Mouse (Mus musculus) liver, embryonic 14.5 days (tissue): ENCODE measurements around the gene Spag9. TPM values are rescaled to one million over a fixed set of nuclear protein-coding genes. Genes with fewer than 3 reads are reported as not detected.

ENCODE experiments used
- ATAC-seq: fragments of 200-750 bp; cut with Nextera tagmentation; 2 replicates; pipeline ENCODE4 v1.8.0; 2017; ENCODE audit warnings: moderate number of reproducible peaks, mild to moderate bottlenecking, moderate library complexity; ENCODE audit not compliant: insufficient read depth
- DNase-seq, 3 experiments: peaks; one replicate each; pipeline ENCODE4 v3.0.0-alpha.2; 2012 to 2013; ENCODE audit warnings: low read depth in 3 of 3, low spot score in 3 of 3
- H3K27ac ChIP-seq: fragments of 300-500 bp; sonication (generic); 2 replicates; pipeline ENCODE4 v1.5.1; 2014; ENCODE audit warnings: moderate library complexity, mild to moderate bottlenecking, control low read depth, inconsistent platforms
- H3K27me3 ChIP-seq: fragments of 300-500 bp; sonication (generic); 2 replicates; pipeline ENCODE4 v1.6.1; 2014; ENCODE audit warnings: mild to moderate bottlenecking, low read length, moderate library complexity; ENCODE audit not compliant: control insufficient read depth, insufficient read depth
- H3K36me3 ChIP-seq: fragments of 300-500 bp; sonication (generic); replicated peaks from 2 replicates; pipeline ENCODE4 v1.6.1; 2014; ENCODE audit warnings: low read depth; ENCODE audit not compliant: control insufficient read depth, insufficient read depth
- H3K4me1 ChIP-seq, 2 experiments: fragments of 200-500 bp in 1 of 2; fragments of 300-500 bp in 1 of 2; sonication (generic) in 1 of 2; replicated peaks; 2 replicates each; pipeline ENCODE4 v1.6.1; 2012 to 2014; ENCODE audit warnings: antibody characterized with exemption in 1 of 2, inconsistent platforms in 1 of 2, low read length in 1 of 2; ENCODE audit not compliant: control insufficient read depth in 2 of 2, insufficient read depth in 2 of 2
- H3K4me2 ChIP-seq: fragments of 300-500 bp; sonication (generic); 2 replicates; pipeline ENCODE4 v1.6.1; 2014; ENCODE audit warnings: low read depth, mild to moderate bottlenecking, control low read depth, moderate library complexity
- H3K4me3 ChIP-seq, 2 experiments: fragments of 200-500 bp in 1 of 2; fragments of 300-500 bp in 1 of 2; sonication (generic) in 1 of 2; 2 replicates each; pipeline ENCODE4 v1.5.1; 2012 to 2014; ENCODE audit warnings: low read depth in 2 of 2, low read length in 2 of 2, mild to moderate bottlenecking in 2 of 2, control low read depth in 1 of 2, inconsistent platforms in 1 of 2, moderate library complexity in 1 of 2; ENCODE audit not compliant: insufficient read depth in 1 of 2
- H3K9ac ChIP-seq: fragments of 300-500 bp; sonication (generic); replicated peaks from 2 replicates; pipeline ENCODE4 v1.6.1; 2014; ENCODE audit warnings: mild to moderate bottlenecking, control low read depth, moderate library complexity
- H3K9me3 ChIP-seq: fragments of 300-500 bp; sonication (generic); 2 replicates; pipeline ENCODE4 v1.6.1; 2016; ENCODE audit warnings: low read length, mixed read lengths; ENCODE audit not compliant: control insufficient read depth
- CTCF ChIP-seq: IDR thresholded peaks from 2 replicates; pipeline ENCODE4 v1.5.1; 2016; ENCODE audit warnings: antibody characterized with exemption, low read depth, control low read depth
- EP300 ChIP-seq: IDR thresholded peaks from 2 replicates; pipeline ENCODE4 v1.6.1; 2016; ENCODE audit warnings: antibody characterized with exemption, low read depth
- WGBS: fragments of 180-500 bp; shearing (Covaris S2); extraction: QIAGEN DNeasy Blood & Tissue Kit; methylation state at CpG from one replicate; pipeline ENCODE4 v1.1.7; 2014; ENCODE audit not compliant: insufficient replicate concordance; 5-methylcytosine and 5-hydroxymethylcytosine counted together
- polyA plus RNA-seq, 2 experiments: library from polyadenylated mRNA; depleted of rRNA in 1 of 2; stranded (reverse) in 1 of 2; unstranded in 1 of 2; fragments of >200 nt; fragmentation: Nextera tagmentation in 1 of 2; extraction: Ambion mirVana in 1 of 2; gene quantifications; 2 replicates each; pipeline versions ENCODE4 v1.2.1 to v1.2.3; 2012 to 2014

Gene Spag9
- polyA plus RNA-seq (2012; rRNA removed) (4.2 and 6.9 TPM in 2 replicates), polyA plus RNA-seq (2014; fragmentation: Nextera tagmentation; extraction: Ambion mirVana) (10.8 and 12.4 TPM in 2 replicates)

- Histone ChIP-seq H3K27me3 (no peaks in the 10 kb centered on the region), H3K9ac (peak within 1 kb of the TSS; percentile 95), H3K27ac (peak within 1 kb of the TSS; percentile 100), H3K4me3 (peak within 1 kb of the TSS; percentile 88 to 91), H3K4me2 (peak within 1 kb of the TSS; percentile 100), H3K36me3 (no peaks in the 10 kb centered on the region), H3K4me1 (peaks cover 15 to 16% of the 10 kb centered on the region in 2 experiments), H3K9me3 (no peaks in the 10 kb centered on the region)
- peak; percentile 93 for ATAC-seq
- under 1% methylated on average over 50 of the region's 70 CpGs for WGBS
- no peak for TF ChIP-seq CTCF
- 0 out of 2 replicates have a peak, but pooled peaks have one; percentile 9 for TF ChIP-seq EP300
- DNase-seq, result peak; percentile 90 to 93 (median 93)
Observed at GRCm38 (mm10) chr11:93995720-93996305, at the start of gene Spag9. TSS of gene Spag9 (plus strand) at chr11:93996091.

DNA sequence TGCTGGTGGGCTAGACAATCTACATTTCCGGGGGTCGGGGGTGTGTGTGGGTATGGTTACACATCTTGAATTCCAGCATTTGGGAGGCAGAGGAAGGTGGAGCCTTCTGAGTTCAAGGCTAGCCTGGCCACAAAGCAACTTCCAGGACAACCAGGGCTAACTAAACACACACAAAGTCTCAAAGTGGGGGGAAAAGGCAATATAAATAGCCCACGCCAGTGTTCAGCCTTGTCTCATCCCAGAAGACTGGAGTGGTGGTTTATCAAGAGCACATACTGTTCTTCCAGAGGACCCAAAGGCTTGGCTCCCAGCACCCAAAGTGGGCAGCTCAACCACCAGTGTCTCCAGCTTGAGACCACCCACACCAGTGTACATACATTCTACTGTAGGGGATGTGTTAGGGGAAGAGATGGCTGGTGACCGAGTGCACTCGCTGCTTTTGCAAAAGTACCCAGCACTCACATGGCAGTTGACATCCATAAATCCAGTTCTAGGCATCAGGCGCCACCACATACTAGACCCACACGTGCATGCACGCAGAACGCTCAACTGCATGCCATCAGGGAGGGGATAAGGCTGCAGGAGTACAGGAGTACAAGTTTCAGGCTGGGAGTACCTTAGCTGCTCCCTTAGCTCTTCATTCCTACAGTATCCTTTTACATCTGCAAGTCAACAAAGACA lies 46.9 kb upstream of the Spag9 start:
- ATAC-seq, result no peak
- H3K4me3 ChIP-seq, result no peak overlapping the region
- WGBS, result 75% methylated on average over 9 of the region's 9 CpGs

GRCm38 (mm10) chr11:93950045-93950444 lies 45.8 kb upstream of the Spag9 start:
- Histone ChIP-seq H3K27ac (no peak overlapping the region), H3K4me1 (no peaks in the 10 kb centered on the region; a peak in 1 of 4 replicates), H3K4me2 (no peak overlapping the region), H3K27me3 (no peaks in the 10 kb centered on the region), H3K9me3 (no peaks in the 10 kb centered on the region), H3K9ac (no peak overlapping the region), H3K4me3 (no peak overlapping the region), H3K36me3 (0 out of 2 replicates have a peak, but pooled peaks cover 3% of the 10 kb centered on the region)
- no peak for DNase-seq
- TF ChIP-seq EP300, result no peak
- ATAC-seq, result no peak
- 67% methylated on average over 1 of the region's 1 CpGs for WGBS

More for the DNA sequence above, 46.9 kb upstream of the Spag9 start:
- Histone ChIP-seq H3K27ac (no peak overlapping the region), H3K9me3 (no peaks in the 10 kb centered on the region), H3K9ac (no peak overlapping the region), H3K4me2 (no peak overlapping the region), H3K27me3 (no peaks in the 10 kb centered on the region), H3K4me1 (no peaks in the 10 kb centered on the region), H3K36me3 (0 out of 2 replicates have a peak, but pooled peaks cover 3% of the 10 kb centered on the region)
- TF ChIP-seq EP300, result no peak
- DNase-seq, result no peak

GRCm38 (mm10) chr11:93952376-93952775 lies 43.5 kb upstream of the Spag9 start:
- 62% methylated on average over 5 of the region's 5 CpGs for WGBS
- H3K9me3 ChIP-seq, result no peaks in the 10 kb centered on the region
- H3K4me1 ChIP-seq, result peaks cover 0 to 8% of the 10 kb centered on the region in 2 experiments; a peak in 2 of 4 replicates
- ATAC-seq (no peak), DNase-seq (no peak)
- 0 out of 2 replicates have a peak, but pooled peaks cover 3% of the 10 kb centered on the region for H3K36me3 ChIP-seq
- no peak overlapping the region for H3K27ac ChIP-seq
- H3K27me3 ChIP-seq, result no peaks in the 10 kb centered on the region
- H3K4me2 ChIP-seq, result no peak overlapping the region
- TF ChIP-seq CTCF (no peak), EP300 (no peak)
- no peak overlapping the region for H3K9ac ChIP-seq
- no peak overlapping the region for H3K4me3 ChIP-seq

- 19% methylated on average over 13 of the region's 13 CpGs for WGBS
Observed at GRCm38 (mm10) chr11:93954738-93955255, 41.1 kb upstream of the Spag9 start.

More at GRCm38 (mm10) chr11:93954738-93955255, 41.1 kb upstream of the Spag9 start:
- DNase-seq, result no peak
- H3K36me3 ChIP-seq, result peaks cover 11% of the 10 kb centered on the region
- H3K27me3 ChIP-seq, result no peaks in the 10 kb centered on the region
- TF ChIP-seq CTCF (no peak), EP300 (no peak)
- no peak overlapping the region for H3K27ac ChIP-seq
- H3K9ac ChIP-seq, result peak overlapping the region; percentile 58; the same call in 1 of the 2 replicates
- peak overlapping the region; percentile 86 for H3K4me2 ChIP-seq
- H3K4me3 ChIP-seq, result peak overlapping the region; percentile 61 to 66
- ATAC-seq, result no peak
- no peaks in the 10 kb centered on the region for H3K9me3 ChIP-seq
- H3K4me1 ChIP-seq, result peaks cover 0 to 8% of the 10 kb centered on the region in 2 experiments; a peak in 2 of 4 replicates
